Mouse (Mus musculus): ENCODE data around the gene Mpzl1.

Mpzl1 gene

DNA sequence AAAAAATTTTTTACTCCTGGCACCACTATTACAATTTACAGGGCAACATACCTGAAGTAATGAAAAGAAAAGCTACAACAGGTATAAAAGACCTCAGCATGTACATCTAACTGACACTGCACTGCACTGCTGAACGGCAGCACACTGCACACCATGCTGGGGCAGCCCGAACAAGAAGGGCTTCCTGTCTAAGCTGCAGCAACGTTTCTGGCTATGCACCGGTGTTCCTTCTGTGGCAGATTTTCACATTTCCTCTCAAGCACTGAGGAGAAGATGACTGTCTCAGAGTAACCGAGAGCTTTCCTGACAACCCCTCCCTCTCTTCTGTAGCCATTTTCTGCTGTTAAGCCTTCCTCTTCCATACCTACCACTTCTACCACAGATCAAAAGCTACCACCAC lies 21.6 kb downstream of the Mpzl1 start:
- DNase-seq = no peak

DNA sequence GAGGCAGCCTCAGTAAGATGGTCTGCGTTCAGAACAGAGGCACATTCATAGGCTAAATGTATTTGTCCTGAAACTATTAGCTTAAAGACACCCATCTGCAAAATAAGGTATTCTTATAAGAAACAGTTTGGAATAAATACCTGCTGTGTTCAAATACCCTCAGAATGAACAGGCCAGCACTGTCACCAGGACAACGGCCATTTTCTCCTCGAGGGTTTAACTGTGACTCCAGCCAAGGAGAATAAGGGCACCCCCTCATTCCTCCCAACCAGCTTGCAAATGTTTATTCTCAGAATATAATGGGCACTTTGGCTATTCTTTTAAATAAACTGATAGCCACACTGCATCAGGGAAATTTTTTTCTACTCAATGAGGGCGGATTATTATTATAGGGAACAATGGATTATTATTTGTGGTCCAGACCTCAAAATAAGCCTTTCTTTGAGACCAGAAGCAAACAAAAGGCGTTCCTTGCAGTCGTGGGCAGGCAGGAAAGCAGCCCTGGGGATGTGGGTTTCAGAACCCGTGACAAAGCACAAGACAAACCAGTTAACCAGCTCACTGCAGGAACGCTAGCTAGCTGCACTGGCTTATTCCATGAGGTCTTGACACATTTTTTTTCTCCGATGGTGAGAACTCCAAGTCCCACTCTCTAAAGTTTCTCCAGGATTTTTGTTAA lies 23.9 kb downstream of the Mpzl1 start:
- DNase-seq = peak in 1 of 2 experiments; percentile 18

DNA sequence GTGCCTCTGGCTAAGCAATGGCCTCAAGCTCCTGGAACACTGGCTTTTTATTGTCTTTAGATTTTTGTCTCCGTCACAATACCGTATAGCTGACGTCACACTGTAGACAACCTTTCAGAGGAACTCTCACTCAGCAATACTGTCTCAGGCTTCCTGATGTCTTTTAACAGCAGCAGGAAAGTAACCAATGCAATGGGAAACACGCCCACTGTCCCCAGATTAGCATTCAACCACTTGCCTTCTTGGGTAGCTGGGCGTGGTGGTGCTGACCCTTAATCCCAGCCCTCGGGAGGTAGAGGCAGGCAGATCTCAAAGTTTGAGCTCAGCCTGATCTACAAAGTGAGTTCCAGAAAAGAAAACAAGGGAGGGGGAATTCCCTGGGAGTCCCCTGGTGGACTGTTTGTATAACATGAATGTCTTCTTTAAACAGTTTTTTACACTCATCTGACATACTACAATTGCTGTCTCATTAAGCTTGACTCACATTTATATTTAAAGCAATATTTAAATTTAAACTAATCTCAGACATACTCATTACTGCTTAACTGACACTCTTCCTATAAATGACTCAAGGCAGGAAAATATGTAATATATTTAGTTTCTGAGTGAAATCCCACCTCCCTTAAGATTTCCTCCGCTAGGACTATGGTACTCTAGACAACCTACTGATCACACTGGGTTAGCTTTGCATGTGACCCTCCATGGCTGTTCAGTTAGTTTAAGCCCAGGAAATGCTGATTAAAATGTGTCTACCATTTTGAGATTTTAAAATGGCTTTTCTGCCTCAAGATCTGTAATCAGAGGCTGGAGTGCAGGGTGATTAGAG lies 24.6 kb downstream of the Mpzl1 start:
- no peak for DNase-seq

DNA sequence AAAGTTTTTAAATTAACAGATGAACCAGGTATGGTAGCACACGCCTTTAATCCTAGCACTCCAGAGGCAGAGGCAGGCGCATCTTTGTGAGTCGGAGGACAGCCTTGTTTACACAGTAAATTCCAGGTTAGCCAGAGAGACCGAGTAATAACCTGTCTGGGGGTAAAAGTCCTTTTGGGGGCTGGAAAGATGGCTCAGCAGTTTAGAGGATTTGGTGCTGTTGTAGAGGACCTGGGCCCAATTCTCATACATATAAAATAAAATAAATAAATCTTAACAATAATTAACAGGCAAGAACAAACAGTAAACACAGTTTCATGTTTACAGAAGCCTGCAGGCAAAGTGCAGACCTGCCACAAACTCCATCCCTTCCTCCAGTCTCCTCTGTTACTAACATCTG lies 25.4 kb downstream of the Mpzl1 start:
- DNase-seq = no peak

DNA sequence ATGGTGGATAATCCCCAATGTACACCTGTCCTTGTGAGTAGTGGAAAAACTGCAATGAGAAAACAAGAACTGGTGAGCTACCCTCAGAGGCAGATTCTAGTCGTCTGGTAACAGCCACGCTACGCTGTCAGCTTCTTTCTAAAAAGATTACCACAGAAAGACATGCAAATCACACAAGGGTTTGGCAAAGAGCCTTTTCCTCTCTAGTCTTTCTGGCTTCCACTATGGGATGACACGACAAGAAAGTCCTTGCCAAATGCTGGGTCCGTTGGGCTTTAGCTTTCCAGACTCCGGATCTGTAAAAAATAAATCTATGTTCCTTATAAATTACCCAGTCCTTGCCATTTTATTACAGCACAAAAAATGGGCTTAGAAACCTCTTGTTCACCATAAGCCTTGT lies 28.6 kb downstream of the Mpzl1 start:
- peak; percentile 34 to 49 for DNase-seq

DNA sequence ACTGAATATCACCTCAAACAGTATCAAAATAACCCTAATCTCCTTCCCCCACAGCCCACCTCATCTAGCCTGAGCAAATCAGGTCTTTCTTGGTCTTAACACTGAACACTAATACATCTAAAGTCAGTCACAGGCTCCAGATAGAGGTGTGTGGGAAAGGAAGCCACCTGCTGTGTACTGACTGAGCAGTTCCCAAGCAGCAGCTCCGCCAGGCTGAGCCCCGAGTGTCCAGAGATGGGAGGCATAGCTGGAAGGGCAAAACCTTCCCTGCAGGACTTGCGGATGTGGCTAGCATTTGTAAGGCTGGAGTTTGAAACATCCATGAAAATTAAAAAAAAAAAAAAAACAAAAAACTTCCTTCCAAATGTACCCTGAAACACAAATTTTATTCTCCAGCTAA lies 29.2 kb downstream of the Mpzl1 start:
- no peak for DNase-seq

DNA sequence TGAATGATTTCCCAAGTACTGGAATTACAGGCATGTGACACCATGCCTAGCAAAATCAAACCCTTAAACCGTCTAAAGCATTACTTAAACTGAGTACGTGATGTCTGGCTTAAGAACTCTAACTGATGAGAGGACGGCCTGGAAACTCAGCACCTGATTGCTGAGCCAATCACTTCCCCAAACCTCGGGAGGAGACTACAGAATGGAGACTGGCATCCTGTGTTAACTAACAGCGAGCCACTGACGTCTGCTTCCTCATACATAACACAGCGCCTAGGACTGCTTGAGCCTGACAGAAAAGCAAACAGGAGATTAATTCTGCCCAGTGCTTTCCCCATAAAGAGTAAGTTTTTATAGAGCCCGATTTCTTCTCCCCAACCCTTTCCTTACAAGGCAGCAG lies 30.1 kb downstream of the Mpzl1 start:
- DNase-seq = no peak

DNA sequence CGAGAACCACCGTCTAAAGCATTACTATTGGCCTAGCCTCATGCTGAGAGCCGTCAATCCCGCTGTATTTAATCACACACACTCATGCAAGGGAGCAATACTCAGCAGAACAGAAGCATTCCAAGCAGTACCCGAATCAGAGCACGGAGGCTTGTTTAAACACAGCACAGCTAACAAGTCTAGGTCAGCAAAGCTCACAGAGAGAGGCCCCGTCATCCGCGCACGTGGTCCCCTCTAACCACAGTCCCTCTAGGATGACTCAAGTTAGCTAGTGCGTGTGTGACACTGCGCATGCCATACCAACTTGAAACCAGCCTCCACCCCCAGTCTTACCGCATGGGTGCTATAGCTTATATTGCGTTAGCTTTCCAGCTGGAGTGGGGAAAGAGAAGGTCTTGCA lies 31.1 kb downstream of the Mpzl1 start:
- no peak for DNase-seq

DNA sequence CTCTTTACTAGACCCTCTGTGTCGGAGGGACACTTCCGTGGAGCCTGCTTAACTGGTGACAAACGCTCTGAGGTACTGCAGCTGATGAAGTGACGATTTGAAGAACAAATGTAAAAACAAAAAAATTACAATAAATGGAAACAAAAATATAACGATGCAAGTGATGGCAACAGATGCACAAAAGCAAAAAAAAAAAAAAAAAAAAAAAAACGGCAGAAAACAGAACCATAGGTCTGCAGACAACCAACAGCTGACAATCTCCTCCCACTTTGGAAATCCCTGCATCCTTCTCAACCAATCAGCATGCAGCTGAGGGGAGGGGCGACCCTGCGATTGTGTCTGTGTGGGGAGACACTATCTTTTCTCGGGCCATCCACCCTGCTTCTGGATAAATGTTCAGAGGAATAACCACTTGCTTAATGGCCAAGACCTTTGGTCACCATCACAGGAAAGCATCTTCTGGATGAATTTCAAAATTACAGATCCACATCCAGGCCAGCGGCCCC lies 32.5 kb downstream of the Mpzl1 start:
- DNase-seq = no peak

DNA sequence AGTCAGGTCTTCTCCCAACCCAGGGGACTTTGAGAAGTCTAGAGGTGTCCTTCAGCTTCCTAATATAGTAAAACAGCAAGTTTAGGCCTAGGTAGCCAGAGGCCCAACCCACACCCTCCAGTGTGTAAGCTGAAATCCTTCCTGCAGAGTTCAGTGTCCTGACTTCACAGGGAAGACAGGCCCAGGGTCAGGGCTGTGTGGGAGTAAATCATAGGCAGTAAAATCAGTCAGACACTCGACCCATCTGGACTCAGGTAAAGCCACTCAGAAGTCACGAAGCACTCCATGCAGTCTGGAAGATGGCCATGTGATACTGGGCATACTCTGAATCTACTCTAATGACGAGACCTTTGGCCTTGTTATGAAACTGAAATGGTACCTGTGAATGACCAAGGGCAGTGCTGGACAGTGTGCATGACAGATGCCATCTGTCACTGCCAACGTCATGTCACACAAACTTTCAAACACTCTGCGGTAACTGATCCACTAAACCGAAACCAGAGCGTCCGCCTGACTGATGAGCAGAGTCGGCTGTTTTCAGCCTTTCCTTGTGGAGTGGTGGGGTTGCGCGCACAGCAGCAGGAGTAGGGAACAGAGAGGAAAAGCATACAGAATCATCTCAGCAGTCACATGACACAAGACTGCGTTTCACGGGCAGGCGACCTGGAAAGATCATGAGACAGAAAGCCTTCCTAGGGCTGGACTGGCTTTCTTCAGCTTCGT lies 39.5 kb downstream of the Mpzl1 start:
- no peak for DNase-seq

DNA sequence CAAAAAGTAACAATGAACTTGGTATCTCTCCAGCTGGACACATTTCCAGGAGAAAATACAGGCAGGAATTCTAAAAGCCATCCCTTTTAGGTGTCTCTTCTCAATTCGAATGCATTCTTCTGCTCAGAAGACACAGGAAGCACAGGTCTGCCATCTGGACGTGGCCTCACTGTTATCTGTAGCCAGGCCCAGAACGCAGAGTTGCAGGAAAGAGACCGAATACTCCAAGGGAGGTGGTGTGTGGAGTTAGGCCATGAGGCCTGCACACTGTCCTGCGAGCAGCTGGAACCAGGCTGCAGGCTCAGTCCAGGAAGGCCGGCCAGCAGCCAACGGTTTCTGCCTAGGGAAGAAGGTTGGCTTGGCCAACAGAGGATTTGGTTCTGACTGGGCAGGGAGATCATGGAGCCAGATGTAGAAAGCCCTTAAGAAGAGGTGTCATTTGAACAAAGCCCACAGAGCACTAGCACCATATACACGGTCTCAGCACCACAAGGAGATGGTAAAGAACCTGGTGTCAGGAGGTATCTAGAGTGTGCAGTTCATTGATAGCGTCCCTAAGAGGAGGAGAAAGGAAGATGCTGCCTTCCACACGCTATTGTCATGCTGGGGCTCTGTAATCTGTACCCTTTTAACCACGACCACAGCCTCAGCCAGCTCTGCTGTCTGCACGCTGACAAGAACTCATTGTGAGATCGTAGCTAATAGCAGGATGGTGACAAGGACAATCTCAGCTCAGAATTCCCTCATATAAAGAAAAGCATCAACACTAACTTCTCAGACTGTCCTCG lies 41.8 kb downstream of the Mpzl1 start:
- peak; percentile 34 to 48 for DNase-seq

DNA sequence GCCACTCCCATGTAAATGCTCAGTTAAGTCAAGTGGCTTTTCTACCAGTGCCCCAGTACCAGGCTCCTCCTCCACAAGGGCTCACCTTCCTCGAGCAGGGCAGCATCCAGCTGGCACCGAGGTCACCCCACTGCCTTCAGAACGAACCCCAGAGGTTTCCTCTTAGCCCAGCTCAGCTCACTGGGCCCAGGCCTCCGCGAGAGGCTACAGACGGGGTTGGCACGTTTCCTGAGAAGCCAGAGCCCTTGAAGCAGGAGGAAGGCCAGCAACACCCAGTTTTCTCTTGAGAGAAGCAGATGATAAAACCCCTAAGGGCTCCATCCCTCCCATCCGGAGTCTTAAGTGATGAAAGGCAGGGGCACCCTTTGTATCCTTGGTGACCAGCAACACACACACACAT lies 43.6 kb downstream of the Mpzl1 start:
- no peak for DNase-seq

DNA sequence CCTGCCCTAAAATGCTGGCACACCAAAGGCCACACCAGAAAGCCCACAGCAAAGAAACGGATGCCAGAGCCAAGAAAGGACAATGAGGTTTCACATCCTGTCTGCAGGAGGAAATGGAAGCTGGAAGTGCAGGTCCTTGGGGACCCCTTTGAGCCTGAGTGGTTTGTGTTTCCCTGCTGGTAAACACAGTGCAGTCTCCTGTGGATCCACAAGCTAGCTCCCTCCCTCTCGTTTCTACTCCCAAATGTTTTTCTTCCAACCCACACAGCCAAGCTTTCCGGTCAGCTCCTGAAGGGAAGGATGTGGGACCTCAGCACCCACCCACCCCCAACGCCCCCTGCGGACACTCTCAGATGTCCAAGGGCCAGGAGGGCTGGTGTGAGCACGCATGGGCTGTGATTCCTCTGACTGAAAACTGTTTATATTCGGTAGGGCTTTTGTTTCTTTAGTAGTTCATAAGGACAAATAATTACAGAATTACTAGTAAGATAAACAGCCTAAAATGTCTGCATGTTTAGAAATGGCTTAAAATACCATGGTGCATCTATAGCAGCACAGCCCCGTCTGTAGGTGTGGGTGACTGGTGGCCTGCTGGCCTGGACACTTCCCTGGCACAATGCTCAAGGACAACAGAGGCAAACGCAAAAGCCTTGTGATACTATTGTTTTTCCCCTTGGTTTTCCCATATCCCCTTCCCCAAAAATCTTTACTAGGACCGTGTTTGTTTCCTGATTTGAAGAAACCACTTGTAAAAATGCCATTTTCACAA lies 44.9 kb downstream of the Mpzl1 start:
- peak in 1 of 2 experiments; percentile 20 for DNase-seq

DNA sequence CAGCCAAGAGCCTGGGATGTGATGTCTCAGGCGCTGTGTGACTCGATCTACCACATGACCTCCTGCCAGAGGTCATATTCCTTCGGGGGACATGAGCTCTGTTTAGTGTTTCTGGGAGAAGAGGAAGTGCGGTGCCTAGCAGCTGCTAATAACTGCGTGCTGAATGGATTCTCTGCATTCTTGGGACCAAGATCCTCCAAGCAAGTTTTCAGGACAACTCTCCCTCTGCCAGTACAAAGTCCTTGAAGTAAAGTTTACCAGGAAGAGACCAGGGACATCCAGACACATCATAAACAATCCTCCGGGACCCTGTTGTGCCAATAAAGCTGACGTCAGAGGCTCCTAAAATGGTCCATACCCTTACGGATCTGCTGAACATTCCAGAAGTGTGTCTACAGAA lies 46.5 kb downstream of the Mpzl1 start:
- no peak for DNase-seq

DNA sequence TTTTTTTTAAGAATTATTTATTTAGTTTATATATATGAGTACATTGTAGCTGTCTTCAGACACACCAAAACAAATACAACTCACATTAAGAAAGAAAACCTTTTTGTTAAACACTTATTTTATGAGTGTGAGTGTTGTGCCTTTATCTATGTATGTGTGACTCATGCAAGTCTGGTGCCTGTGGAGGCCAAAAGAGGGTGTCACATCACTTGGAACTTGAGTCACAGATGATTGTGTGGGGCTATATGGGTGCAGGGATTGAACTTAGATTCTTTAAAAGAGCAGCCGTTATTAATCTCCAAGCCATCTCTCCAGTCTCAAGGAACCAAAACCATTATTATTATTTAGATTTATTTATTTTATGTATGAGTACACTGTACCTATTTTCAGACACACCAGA lies 48.0 kb downstream of the Mpzl1 start:
- DNase-seq = no peak

DNA sequence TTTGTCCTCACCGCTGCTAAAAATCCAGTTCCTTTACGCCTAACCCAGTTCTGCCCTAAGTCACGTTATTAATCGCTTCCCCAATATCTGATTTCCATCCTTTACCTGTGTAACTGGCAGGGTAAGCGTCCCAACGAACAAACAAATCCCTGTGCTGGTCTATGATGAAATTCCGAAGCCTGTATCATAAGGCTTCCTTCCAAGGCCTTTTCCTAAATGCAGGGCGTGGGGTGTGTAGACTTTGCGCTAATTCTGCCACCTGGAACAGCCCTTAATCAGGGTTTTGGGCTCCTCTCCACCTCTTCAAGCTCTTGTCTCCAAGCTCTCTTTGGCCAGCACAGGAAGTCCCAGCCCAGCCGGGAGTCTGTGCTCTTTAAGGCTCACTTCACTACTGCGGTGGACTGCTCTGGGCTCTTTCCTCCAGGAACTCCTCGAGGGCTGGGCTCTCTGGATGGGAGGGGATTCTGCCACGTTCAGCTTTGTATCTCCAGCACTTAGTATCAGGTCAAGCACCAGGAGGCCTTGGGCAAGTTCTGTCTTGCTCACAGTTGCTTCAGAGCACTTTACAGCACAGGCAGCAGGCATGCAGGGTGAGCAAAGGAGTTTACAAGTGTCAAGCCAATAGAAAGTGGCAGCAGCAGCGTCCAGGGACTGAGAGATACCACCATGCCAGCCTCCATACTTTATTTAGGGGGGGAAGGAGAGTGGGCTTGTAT lies 48.8 kb downstream of the Mpzl1 start:
- peak; percentile 20 to 22 for DNase-seq

DNA sequence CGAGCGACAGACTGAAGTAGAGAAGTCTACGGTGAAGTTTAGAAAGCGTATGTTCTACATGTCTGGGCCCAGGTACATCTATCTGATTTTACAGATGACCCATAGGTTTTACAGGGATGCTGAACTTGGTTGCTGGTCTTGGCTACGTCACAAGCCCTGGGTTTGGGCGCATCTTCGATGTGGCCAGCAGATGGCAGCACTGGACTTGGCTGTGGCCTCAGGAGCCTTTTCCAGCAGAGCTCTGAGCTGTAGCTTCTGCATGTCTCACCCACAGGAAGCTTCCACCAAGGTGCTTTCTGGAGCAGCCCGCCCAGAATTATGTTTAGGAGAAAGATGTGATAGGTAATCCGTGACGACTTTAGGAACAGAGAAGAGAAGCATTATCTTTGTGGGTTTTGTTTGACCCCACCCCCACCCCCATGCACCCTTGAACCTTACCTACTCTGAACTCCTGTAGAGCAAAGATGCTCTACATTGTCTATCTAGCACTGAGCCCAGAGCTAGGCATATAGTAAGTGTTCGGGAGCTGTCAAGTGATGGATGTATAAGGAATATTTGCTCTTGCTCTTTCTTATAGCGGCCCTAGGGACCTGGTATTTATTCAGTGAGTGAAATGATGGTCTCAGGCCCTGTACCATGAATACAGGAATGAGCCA lies 50.7 kb downstream of the Mpzl1 start:
- peak; percentile 93 to 96 for DNase-seq

DNA sequence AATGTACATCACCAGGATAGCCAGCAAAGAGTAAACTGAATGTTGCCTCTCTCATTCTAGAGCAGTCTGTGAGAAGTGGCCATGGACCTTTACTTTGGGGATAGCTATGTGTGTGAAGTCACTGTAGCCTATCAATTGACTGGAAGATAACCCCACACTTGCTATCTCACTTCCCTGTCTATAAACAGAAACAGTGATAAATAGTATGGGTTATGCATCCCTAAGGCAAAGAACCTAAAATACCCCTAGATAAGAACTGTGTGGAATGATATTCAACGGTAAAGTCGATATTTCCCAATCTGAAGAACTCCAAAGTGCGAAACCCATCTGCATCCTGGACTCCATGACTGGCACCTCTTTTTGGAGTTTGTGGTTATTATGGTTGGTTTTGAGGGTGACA lies 53.1 kb downstream of the Mpzl1 start:
- DNase-seq = no peak

DNA sequence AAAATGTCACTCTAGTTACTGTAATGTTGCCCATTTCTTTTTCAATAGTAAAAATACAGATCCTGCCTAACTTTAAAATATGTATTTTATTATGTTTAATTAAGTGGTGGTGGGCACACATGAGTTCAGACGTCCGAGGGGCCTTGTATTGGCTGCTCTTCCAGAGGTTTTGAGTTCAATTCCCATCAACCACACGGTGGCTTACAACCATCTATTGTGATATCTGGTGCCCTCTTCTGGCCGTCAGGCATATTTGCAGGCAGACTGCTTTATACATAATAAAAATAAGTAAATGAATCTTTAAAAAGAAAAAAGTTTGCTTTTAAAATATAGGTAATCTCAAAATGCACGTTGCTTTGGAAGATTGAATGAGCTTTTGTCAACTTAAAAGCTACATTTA lies 55.0 kb downstream of the Mpzl1 start:
- no peak for DNase-seq

DNA sequence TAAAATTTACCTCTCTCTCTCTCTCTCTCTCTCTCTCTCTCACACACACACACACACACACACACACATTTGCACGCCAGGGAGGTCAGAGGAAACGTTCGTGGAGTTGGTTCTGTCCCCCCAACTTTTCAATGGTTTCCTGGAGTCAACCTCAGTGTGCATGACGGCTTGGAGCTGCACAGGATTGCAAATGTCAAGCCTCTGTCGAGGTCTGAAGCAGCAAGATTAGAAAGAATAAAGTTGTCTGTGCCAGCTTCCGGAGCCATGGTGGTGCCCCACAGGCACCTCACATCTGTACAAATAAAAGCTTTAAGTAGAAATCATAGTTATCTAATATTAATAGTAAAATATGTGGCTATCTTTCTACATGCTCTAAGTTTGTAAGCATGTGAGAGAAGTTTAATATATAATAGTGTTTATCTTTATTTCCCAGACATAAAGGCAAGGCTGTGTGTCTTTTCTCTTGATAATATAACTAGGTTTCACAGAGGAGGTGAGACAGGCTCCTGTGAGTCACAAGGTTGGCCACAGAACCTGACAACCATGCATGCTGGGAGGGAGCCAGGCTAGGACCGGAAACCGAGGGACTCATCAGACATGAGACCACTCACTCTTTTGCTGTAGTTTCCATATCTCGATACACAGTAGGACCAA lies 57.8 kb downstream of the Mpzl1 start:
- DNase-seq = no peak

Measured in cerebellum, postnatal 10 days (tissue).